Mouse (Mus musculus): ENCODE data around the gene Btbd9. TPM values are rescaled to one million over a fixed set of nuclear protein-coding genes. Genes with fewer than 3 reads are reported as not detected.
A peak's percentile ranks its signal among the peaks of the same experiment; 100 is the strongest.

Btbd9 gene
- total RNA-seq, 2 experiments from 2014 or later, result 95.6 to 106 TPM

DNA sequence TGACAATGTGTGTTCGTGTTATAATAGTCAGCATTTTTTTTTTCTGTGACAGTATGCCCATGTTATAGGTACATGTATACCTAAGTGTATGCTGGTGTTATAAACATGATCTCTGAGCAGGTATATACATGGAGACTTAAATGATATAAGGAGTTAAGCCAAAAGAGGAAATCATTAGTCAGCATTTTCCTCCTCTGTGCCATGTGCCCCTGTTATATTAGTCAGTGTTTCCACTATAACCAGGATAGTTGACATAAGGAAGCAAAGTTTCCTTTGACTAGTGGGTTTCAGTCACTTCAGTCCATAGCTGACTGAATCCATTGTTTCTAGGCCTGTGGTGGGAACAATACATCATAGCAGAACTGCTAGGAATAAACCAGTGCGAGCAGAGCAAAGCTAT is 81.1 kb downstream of the Btbd9 start:
- no peak for DNase-seq (ENCODE audit: low spot score in 2 of 2)
- intact Hi-C loops (cut with DNase I), result no loop called here

DNA sequence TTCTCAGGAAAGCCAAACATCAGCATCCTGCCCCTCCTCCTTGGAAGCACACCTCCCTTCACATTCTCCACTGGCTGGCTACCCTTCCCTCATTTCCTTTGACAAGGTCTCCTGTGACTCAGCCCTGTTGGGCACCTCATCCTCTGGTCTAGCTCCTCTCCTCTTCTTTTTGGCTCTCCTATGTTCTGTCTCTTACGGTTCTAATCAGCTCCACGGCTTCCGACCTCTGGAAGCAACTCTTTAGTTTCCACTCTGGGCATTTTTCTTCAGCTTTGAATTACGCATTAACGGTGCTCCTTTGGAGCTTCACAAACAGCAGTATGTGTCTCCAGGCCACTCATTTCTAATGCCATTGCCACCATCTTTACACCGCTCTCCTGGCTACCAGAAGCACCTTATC is 82.8 kb downstream of the Btbd9 start:
- intact Hi-C loops (cut with DNase I), result no loop called here
- no peak for DNase-seq (ENCODE audit: low spot score in 2 of 2)

DNA sequence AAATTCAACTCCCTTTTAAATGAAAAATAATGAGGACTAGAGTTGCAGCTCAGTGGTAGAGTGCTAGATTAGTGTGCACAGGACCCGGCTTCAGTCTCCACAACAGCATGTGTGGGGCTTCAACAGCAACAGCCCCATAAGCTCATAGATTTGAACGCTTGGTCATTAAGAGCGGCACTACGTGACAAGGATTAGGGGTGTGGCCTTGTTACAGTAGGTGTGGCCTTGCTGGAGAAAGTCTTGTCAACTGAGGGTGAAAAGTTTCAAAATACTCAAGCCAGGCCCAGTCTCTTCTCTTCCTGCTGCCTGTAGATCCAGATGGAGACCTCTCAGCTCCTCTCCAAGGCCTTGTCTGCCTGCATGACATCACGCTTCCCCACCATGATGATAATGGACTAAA is 84.1 kb downstream of the Btbd9 start:
- no peak for DNase-seq (ENCODE audit: low spot score in 2 of 2)
- intact Hi-C loops (cut with DNase I), result no loop called here

DNA sequence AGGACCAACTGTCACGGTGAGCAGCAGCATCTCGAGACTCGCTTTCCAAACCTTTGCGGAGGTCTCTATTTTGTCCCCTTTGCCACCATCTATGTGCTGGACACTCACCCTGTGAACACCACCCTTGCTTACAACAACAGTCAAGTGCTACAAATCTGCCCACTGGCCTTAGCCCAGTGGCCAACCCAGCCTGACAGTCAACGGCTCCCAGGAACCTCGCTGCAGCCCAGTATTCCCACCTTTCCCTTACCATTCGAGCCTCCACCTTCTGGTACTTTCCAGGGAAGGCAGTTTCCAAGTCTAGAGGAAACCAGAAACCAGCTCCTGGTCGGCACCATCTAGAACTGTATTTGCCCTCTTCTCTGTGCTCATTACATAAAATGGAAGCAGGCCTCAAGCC is 84.7 kb downstream of the Btbd9 start:
- DNase-seq (ENCODE audit: low spot score in 2 of 2), result no peak
- intact Hi-C loops (cut with DNase I), result no loop called here

DNA sequence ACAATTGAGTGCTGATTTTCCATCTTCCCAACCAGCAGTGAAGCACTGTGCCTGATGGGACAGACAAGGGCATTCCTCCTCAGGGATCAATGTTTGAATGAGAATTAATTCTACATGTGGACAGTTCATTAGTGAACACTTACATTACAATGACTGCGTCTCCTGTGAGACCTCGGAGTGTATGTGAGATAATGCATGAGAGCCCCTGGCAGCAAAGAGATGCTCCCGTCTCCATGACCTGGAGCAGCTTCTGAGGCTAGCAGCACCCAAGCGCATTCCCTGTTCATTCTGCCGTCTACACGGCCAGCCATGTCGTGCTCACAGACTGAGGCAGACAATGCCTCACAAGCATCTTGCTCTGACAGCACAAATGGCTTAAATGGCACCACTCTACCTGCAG is 85.7 kb downstream of the Btbd9 start:
- intact Hi-C loops (cut with DNase I), result no loop called here
- no peak for DNase-seq (ENCODE audit: low spot score in 2 of 2)

DNA sequence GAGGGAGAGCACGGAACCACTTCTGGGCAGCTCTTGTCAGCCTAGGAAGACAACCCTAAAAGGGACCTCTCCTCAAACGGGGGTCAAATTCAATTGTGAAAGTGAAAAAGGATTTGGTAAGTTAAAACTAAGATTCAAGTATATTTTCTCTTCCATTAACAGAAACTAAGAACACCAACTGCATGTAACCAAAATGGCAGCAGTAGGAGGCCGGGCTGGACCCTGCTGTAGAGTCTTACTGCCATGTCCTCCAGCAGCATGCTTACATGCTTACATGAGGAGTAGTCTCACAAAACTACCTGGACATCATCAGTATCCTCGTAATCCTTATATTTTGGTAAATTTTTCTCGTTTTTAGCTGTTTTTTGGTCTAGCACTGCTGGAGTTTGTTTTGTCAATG is 86.2 kb downstream of the Btbd9 start:
- intact Hi-C loops (cut with DNase I), result no loop called here
- no peak for DNase-seq (ENCODE audit: low spot score in 2 of 2)

DNA sequence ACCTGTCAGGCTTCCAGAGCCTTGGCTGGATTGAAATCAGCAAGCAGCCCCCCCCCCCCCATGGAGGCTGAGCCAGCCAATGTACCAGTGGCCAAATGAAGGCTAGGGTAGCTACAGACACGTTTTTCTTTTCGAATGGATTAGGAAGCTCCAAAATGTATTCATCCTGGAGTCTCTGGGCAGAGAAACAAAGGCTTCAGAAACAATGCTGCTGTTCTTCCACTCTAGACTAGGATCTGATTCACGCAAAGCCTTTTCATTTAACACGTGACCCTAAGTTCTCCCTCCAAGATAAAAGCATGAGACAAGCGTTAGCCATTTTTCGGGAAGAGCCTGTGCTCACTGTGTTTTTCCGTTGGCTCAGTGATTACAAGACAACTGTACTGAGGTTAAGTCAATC is 86.7 kb downstream of the Btbd9 start:
- no peak for DNase-seq (ENCODE audit: low spot score in 2 of 2)
- intact Hi-C loops (cut with DNase I), result no loop called here

DNA sequence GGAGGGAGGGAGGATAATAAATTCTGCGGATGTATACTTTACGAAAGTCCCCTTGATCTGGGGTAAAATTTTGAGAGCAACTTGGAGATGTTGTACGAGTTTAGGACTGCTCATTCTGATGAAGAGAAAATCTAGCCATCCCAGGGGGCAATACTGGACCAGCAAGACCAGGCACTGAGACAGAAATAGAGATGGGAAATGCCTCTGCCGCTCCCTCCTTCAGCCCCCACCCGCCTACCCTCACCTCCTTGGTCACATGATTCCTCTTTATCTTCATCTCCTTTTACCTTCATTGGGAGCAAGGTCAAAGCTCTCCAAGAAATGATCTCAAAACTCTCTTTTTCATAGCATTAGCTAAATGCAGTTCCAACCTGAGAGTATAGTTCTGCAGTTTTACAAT is 88.6 kb downstream of the Btbd9 start:
- no peak for DNase-seq (ENCODE audit: low spot score in 2 of 2)
- intact Hi-C loops (cut with DNase I), result no loop called here

DNA sequence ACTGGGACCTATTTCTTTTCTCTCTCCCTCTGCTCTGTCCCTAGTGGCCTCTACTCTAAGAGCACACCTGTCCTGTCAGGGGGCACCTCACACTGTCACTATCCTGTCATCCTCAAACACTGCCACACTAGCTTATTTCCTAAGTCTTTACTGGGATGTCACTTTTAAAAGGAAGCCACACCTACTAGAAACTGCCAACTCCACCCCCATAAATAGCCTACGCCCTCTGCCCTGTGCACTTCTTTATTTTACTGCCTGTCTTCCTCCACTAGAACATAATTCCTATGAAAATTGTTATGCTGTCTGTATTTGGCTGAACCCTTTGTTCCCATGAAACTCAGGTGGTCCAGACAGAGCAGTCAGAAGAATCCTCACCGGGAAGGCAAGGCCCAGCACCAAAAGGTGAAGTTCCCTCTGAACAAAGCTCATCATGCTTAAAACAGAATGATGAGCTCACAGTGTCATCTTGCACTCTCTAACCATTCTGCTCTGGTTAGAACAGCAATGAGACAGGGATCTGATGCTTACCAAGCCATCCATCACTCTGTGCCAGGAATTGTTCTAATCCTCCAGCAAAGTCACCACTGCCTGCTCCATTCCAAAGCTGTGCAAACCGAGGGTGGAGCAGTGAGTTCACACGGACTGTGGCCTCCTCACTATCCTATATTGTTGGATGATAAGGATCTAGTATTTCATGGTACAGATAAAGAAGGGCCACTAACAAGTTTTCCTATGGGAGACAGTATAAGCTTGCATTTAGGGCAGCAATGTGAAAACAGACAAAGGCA is 91.0 kb downstream of the Btbd9 start:
- no peak for DNase-seq (ENCODE audit: low spot score in 2 of 2)
- intact Hi-C loops (cut with DNase I), result no loop called here

DNA sequence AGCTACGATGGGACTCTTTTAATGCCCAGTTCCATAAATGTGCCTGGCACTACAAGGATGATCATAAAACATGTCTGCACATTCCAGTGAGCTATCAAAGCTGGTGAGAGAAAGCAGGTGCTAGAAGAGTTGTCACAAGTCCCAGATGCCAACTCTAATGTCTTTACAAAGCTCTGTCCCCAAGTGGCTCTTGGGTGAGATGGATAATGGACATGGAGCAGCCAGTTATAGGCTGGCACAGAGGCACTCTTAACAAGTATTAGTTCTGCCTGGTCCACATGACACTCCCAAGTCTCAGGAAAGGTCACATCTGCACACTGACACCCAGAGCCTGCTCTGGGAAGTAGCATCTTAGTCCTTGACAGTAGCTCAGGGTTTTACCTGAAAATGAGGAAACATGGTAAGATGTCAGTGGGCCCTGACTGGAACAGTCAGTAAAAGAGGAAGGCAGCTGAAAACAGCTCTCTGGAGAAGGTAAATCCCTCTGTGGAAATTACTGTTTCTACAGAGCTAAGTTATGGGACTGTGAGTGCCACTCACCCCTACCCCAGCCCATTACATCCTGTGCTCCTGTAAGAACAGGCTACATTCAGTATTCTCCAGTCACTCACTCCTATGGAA is 91.7 kb downstream of the Btbd9 start:
- DNase-seq (ENCODE audit: low spot score in 2 of 2), result no peak
- intact Hi-C loops (cut with DNase I), result no loop called here

DNA sequence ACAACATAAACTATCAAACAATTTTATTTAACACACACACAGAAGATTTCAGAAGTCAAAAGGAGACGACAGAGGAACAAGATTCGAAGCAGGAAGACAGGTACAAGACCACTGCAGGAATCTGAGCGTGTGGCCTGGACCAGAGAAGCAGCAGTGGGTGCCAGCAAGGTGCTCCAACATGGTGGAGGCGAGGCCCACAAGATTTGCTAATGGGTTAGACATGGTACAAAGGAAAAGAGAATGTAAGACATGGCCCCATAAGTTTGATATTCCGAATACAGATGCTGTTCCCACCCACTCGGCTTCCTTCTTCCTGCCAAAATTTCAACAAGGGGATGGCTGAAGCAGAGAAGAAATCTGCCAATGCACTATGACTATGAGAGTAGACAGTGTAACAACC is 94.5 kb downstream of the Btbd9 start:
- intact Hi-C loops (cut with DNase I), result no loop called here
- peak in 1 of 2 experiments; percentile 41 for DNase-seq (ENCODE audit: low spot score in 2 of 2)

DNA sequence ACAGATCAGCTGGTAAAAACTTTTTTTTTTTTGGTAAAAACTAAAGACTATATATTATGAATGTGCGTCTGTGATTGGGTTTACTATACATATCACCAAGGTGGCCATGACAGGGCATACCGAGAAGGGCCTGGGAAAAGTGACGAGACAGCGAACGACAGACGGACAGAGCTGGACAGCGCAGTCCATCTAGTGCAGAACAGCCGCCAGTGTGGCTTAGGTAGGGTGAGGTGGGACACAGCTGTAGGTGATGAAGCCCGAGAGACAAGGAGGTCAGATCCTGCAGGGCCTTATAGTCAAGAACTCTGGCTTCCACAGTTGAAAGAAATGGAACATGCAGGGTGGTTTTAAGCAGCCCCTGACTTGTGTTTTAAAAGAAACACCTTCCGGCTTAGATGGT is 94.9 kb downstream of the Btbd9 start:
- DNase-seq (ENCODE audit: low spot score in 2 of 2), result no peak
- intact Hi-C loops (cut with DNase I), result no loop called here

DNA sequence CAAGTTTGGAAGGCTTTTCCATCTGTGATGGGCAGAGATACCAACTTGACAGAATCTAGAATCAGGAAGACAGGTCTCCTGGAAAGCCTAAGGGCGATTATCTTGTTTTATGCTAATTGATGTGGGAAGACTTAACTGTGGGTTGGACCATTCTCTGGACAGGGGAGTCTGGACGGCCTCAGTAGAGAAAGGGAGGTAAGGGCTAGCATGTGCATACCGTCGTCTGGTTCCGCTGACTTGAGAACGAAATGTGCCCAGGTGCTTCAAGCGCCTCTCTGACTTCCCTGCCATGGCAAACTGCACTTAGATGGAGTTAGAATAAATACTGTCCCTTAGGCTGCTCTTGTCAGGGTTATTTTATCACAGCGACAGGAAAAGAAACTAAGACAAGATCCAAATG is 95.9 kb downstream of the Btbd9 start:
- intact Hi-C loops (cut with DNase I), result no loop called here
- DNase-seq (ENCODE audit: low spot score in 2 of 2), result no peak

DNA sequence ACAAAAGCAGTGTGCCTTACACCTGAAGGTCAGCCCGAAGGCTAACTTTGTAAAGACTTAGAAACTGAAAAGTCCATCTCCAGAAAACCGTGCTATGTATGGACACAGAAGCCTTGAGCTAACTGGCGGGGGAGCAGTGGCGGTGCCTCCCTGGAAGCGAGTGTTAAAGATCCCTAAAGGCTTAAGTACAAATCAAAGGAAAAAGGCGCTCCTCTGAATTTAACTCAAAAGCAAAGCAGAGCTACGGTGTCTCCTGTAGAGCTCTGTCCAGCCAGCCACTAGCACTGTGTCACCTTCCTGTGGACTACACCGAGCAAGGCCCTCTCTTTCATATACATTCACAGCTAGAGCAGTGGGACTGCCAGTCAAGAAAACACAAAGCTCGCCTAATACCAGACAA is 98.1 kb downstream of the Btbd9 start:
- intact Hi-C loops (cut with DNase I), result no loop called here
- no peak for DNase-seq (ENCODE audit: low spot score in 2 of 2)

DNA sequence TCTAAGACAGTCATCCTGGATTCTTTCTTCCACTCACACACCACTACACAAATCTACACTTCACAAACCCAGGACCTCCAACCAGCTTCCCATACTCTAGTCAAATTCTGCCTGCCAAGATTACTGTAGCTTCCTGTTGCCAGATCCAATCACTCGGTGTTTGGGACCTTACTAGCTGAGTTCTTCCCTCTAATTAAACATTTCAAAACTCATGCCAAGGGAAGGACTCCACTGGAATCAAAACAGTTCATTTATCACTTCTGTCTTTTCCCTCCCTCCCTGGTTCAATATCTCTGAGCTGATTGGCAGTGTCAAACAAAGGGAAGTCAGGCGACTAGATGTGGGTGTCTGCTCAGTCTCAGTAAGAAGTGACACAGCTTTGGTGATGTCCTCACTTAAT is 101.7 kb downstream of the Btbd9 start:
- peak in 1 of 2 experiments; percentile 38 for DNase-seq (ENCODE audit: low spot score in 2 of 2)
- intact Hi-C loops (cut with DNase I), result no loop called here

DNA sequence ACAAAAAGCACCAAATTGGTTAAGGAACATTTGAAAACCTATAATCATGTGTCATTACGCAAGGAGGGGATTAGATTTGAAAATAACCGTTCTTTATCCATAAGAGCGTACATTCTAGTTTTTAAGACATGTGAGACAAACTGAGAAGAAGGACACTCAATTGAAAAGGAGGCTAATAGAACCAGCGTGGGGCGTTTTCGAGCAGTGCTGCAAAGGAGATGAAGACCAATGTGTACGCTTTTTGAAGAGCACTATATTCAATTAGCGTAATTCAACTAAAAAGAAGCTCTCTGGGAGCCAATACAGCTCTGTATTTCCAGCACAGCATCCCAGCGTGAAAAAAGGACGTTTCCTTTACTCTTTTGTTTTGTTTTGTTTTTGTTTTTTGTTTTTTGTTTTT is 103.5 kb downstream of the Btbd9 start:
- DNase-seq (ENCODE audit: low spot score in 2 of 2), result no peak
- intact Hi-C loops (cut with DNase I), result no loop called here

DNA sequence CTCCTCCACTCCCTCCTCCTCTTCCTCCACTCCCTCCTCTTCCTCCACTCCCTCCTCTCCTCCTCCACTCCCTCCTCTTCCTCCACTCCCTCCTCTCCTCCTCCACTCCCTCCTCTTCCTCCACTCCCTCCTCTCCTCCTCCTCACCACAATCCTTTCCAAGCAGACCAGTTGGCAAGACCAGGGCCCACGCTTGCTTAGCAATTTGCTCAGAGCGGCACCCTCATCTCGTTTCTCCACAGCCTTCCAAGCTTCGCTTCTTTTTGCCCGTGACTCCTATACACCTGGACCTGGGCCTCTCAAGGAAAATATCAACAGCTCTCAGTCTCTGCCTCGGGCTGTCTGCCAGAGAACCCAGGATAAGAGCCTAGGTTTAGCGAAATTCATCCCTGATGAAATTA is 104.8 kb downstream of the Btbd9 start:
- intact Hi-C loops (cut with DNase I), result no loop called here
- peak in 1 of 2 experiments; percentile 78 for DNase-seq (ENCODE audit: low spot score in 2 of 2)

DNA sequence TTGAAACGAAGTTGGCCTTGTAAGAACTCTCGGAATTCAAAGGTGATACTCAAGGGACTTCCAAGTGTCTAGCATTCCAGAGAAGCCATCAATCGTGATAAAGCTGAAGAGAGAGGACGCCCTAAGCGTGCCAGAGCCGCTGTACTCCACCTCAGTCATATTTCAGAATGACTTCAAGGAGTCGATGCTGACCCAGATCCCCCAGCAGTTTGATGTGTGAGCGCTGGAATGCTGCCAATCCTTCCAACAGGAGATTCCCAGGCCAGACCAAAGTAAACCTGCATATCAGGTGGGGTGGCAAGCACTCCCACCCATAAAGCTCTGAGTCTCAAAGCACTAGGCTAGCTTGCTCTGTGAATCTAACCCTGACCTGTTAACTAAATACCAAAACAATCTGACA is 105.5 kb downstream of the Btbd9 start:
- intact Hi-C loops (cut with DNase I), result no loop called here
- DNase-seq (ENCODE audit: low spot score in 2 of 2), result no peak

DNA sequence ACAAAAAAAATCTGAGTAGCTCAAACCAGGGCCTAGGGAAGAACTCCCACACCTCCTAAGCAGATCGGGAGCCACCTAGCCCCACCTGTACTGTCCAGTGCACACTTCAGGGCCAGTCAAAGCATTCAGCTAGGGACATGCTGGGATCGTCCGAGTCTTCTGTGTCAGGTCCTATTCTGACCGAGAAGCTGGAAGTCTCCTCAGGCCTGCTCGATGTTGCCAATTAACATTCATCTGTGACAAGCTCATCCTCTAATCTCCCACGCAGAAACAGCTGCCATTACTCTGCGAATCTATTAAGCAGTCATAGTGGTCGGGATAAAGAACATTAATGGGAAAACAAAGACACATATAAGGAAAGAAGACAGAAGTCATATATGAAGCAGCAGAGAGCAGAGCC is 106.0 kb downstream of the Btbd9 start:
- no peak for DNase-seq (ENCODE audit: low spot score in 2 of 2)
- intact Hi-C loops (cut with DNase I), result no loop called here

DNA sequence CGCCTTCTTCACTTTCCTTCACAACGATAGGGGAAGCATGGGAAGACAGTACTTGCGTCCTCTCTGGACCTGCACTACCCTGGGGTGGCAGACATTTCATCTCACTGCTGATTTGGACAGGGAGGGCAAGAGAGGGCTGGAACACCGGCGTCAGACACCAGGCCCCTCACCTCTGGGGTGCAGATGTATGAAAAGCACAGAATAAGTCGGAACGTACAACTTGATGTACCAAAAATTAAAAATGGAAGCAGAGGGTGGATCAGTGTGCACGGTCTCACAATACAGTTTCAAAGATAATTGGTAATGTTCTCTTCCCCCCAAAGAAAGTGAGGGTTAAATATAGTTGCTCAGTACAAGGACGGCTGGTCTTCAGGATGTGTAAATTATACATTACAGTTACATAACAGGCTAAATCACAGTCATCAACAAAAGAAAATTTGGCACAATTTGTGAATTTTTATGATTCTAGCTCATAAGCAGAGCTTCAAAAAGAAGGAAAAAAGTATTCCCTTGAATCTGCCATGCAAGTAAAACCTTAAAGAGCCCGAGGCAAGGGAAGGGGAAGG is 106.7 kb downstream of the Btbd9 start:
- DNase-seq (ENCODE audit: low spot score in 2 of 2), result peak; percentile 45 to 82
- intact Hi-C loops (cut with DNase I), result loop anchor here (2.0 kb wide), 1 partner anchor 105 kb away; no protein-coding TSS in a partner anchor

DNA sequence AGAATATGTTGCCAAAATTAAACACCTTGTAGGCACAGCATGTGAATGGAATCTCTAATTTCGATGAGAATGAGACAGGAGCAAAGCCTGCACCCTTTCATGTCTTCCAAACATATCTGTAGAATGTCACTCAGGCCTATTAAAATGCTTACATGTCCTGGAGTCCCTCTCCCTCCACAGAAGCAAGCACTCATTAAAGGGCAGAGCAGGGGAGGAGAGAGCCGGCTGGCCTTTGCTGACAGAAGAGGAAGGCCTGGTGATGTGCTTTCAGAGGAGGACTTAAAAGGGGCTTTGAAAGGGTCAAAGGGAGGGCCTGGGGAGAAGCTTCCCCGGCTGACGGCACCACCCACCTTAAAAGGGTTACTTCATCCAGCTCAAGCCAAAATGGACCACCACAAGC is 107.9 kb downstream of the Btbd9 start:
- peak in 1 of 2 experiments; percentile 37 for DNase-seq (ENCODE audit: low spot score in 2 of 2)
- intact Hi-C loops (cut with DNase I), result loop anchor here (2.0 kb wide), 1 partner anchor 106 kb away; no protein-coding TSS in a partner anchor
